Mouse (Mus musculus): ENCODE measurements around the gene Trmt10c. TPM values are rescaled to one million over a fixed set of nuclear protein-coding genes. Genes with fewer than 3 reads are reported as not detected.
A peak's percentile ranks its signal among the peaks of the same experiment; 100 is the strongest.

Trmt10c gene
- polyA plus RNA-seq (2015; fragmentation: Nextera tagmentation; extraction: Ambion mirVana): 13.0 and 16.0 TPM in 2 replicates

DNA sequence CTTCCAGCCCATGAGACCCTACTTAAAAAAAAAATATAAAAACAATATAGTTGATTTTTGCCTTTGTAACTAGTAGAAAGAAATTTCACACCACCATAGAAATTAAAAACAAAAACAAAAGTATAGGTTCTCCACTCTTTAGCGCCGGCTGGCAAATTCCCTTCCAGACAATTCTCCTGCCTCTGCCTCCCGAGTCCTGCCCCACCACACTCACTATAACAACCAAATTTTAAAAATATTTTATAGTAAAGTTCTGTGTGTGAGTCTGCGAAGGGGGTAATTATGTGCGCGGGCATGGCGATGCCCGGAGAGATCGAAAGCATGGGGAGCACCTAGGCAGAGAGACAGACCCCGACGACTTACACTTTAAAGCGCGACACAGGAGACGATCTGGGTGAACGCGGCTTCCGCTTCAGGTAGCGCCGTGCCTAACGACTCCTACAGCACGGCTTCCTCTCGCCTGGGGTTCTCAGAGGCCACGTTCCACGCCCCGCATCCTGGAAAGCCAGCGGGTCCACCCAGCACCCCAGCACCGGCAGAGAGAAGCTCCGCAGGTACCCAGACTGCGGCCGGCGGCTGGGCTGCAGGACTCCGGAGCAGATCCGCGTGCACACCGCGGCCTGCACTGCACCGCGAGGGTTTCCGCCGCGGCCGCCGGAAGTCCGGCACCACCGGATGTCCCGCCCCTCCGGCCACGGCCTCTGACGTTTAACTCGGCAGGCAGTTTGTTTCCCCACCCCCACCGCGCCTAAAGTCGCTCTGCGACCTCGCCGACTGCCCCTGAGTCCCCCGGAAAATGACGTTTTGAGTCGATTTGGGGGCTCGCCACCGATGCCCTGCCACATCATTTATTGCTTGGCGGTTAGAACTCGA, at the start of gene Trmt10c:
Trmt10c (minus strand) TSS at position 682 of the 873 bp plus-strand sequence.
- Histone ChIP-seq H3K9ac (replicated peaks; ENCODE audit: low read depth) (peak within 1 kb of the TSS; percentile 80), H3K4me2 (replicated peaks; ENCODE audit: low read depth, low read length) (peak within 1 kb of the TSS; percentile 62), H3K27me3 (replicated peaks; ENCODE audit: insufficient read depth, low read length) (no peaks in the 10 kb centered on the region), H3K9me3 (ENCODE audit: low read length) (no peaks in the 10 kb centered on the region), H3K4me3 (ENCODE audit: low read depth, low read length) (peak within 1 kb of the TSS; percentile 84), H3K4me1 (ENCODE audit: insufficient read depth, low read depth, low read length) (peaks cover 6% of the 10 kb centered on the region; the same call in 1 of the 2 replicates), H3K27ac (ENCODE audit: low read length) (peak within 1 kb of the TSS; percentile 92), H3K36me3 (ENCODE audit: insufficient read depth, low read length) (no peaks in the 10 kb centered on the region)
- ATAC-seq: peak; percentile 100
- no peak for TF ChIP-seq EP300 (IDR thresholded peaks at IDR 0.05)
- TF ChIP-seq CTCF (IDR thresholded peaks at IDR 0.05): no peak
- peak; percentile 96 for DNase-seq (ENCODE audit: low spot score)
- WGBS: under 1% methylated on average over 48 of the region's 63 CpGs

DNA sequence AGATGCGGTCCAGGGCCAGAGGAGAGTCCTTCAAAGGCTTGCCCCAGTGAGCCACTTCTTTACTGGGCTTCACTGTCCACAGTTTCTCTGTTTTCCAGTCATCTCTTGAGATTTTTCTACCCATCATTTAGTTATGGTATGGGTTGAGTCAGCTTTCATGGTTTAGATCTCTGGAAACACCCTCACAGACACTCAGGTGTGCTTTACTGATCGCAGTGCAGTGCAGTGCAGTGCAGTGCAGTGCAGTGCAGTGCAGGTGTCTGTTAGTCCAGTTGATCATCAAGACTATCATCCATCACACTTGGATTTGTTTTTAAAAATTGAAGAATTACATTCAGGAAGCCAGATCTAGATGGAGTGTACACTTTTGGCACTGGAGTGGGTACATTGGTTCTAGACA, 48.7 kb upstream of the Trmt10c start:
- TF ChIP-seq EP300 (IDR thresholded peaks at IDR 0.05): no peak
- no peak for TF ChIP-seq CTCF (IDR thresholded peaks at IDR 0.05)
- Histone ChIP-seq H3K4me2 (replicated peaks; ENCODE audit: low read depth, low read length) (no peak overlapping the region), H3K4me3 (ENCODE audit: low read depth, low read length) (no peak overlapping the region), H3K9me3 (ENCODE audit: low read length) (no peaks in the 10 kb centered on the region), H3K27me3 (replicated peaks; ENCODE audit: insufficient read depth, low read length) (no peaks in the 10 kb centered on the region), H3K9ac (replicated peaks; ENCODE audit: low read depth) (no peak overlapping the region), H3K27ac (ENCODE audit: low read length) (no peak overlapping the region), H3K4me1 (ENCODE audit: insufficient read depth, low read depth, low read length) (no peaks in the 10 kb centered on the region), H3K36me3 (ENCODE audit: insufficient read depth, low read length) (no peaks in the 10 kb centered on the region)
- 89% methylated on average over 2 of the region's 2 CpGs for WGBS
- no peak for DNase-seq (ENCODE audit: low spot score)
- ATAC-seq: no peak

DNA sequence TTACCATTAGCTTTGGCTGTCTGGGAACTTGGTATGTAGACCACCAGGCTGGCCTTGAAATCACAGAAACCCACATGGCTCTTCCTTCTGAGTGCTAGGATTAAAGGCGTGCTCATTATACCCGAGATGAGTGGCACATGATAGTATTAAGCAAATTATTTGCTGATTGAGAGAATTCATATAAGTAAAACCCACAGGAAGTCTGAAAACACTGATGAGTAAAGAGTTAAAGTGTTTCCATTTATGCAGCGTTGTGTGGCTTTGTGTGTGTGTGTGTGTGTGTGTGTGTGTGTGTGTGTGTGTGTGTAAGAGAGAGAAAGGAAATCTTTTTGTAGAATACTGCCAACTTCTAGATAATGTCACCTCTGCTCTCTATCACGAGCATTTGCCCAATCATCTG, 44.1 kb upstream of the Trmt10c start:
- no peak for ATAC-seq
- H3K4me2 ChIP-seq (replicated peaks; ENCODE audit: low read depth, low read length): no peak overlapping the region
- no peak overlapping the region for H3K4me3 ChIP-seq (ENCODE audit: low read depth, low read length)
- H3K4me1 ChIP-seq (ENCODE audit: insufficient read depth, low read depth, low read length): no peaks in the 10 kb centered on the region; the same call in 1 of the 2 replicates
- no peak for DNase-seq (ENCODE audit: low spot score)
- H3K9me3 ChIP-seq (ENCODE audit: low read length): no peaks in the 10 kb centered on the region
- no peak overlapping the region for H3K27ac ChIP-seq (ENCODE audit: low read length)
- no peaks in the 10 kb centered on the region for H3K36me3 ChIP-seq (ENCODE audit: insufficient read depth, low read length)
- no peak overlapping the region for H3K9ac ChIP-seq (replicated peaks; ENCODE audit: low read depth)
- no peak for TF ChIP-seq EP300 (IDR thresholded peaks at IDR 0.05)
- no peak for TF ChIP-seq CTCF (IDR thresholded peaks at IDR 0.05)
- no peaks in the 10 kb centered on the region for H3K27me3 ChIP-seq (replicated peaks; ENCODE audit: insufficient read depth, low read length)
- WGBS: 73% methylated on average over 4 of the region's 4 CpGs

DNA sequence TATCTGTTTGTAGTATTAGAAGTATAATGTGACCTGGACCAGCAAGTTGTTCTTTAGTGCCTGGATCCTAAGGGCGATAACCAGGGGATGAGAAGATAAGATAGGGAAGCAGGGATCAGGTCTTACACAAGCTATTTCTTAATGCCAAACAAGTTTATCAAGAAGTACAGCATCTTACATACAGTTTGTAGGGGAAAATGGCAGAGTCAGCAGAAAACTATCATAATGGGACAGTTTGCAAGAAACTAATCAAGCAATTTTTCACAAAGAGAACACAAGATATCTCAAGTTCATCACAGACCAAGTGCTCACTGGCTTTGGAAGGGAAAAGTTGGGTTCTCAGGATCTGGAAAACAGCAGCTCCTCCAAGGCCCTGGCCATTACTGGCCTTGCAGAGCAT, 41.8 kb upstream of the Trmt10c start:
- Histone ChIP-seq H3K4me1 (ENCODE audit: insufficient read depth, low read depth, low read length) (no peaks in the 10 kb centered on the region; the same call in 1 of the 2 replicates), H3K4me3 (ENCODE audit: low read depth, low read length) (no peak overlapping the region), H3K4me2 (replicated peaks; ENCODE audit: low read depth, low read length) (no peak overlapping the region), H3K36me3 (ENCODE audit: insufficient read depth, low read length) (no peaks in the 10 kb centered on the region), H3K27ac (ENCODE audit: low read length) (no peak overlapping the region), H3K9ac (replicated peaks; ENCODE audit: low read depth) (no peak overlapping the region), H3K9me3 (ENCODE audit: low read length) (no peaks in the 10 kb centered on the region), H3K27me3 (replicated peaks; ENCODE audit: insufficient read depth, low read length) (no peaks in the 10 kb centered on the region)
- TF ChIP-seq CTCF (IDR thresholded peaks at IDR 0.05): no peak
- no peak for TF ChIP-seq EP300 (IDR thresholded peaks at IDR 0.05)
- 89% methylated on average over 1 of the region's 1 CpGs for WGBS
- no peak for ATAC-seq
- no peak for DNase-seq (ENCODE audit: low spot score)

DNA sequence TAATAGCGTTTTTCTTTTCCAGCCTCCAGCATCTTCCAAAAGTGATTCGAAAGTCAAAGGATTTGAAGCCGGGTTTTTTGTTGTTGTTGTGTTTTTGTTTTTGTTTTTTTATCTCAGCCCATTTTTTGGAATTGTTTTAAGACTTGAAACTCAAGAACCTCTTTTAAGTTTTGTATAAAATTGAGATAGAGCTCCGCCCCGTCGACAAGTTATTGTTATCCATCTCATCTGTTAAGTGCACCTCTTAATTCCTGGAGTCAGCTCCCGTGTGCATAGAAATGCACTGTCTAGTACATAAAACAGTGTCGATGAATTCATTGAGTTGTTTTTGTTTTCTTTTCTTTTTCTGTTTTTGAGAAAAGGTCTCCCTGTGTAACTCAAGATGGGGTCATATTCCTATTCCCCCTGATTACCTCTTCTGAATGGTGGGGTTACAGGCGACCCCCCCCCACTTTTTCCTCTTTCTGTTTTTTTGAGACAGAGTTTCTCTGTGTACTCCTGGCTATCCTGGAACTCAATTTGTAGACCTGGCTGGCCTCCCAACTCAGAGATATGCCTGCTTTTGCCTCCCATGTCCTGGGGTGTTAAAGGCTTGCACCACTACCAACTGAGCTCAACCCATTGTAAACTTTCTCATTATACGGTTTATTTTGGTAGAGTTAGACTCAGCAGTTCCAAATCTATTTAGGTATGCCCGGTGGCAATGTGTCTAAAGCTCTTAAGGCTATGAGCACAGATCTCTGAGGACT, 38.7 kb upstream of the Trmt10c start:
- peak overlapping the region; percentile 77 for H3K4me3 ChIP-seq (ENCODE audit: low read depth, low read length)

More for the DNA sequence above, 38.7 kb upstream of the Trmt10c start:
- DNase-seq (ENCODE audit: low spot score) (no peak), ATAC-seq (no peak)
- Histone ChIP-seq H3K4me1 (ENCODE audit: insufficient read depth, low read depth, low read length) (no peaks in the 10 kb centered on the region; the same call in 1 of the 2 replicates), H3K27me3 (replicated peaks; ENCODE audit: insufficient read depth, low read length) (no peaks in the 10 kb centered on the region), H3K36me3 (ENCODE audit: insufficient read depth, low read length) (no peaks in the 10 kb centered on the region), H3K4me2 (replicated peaks; ENCODE audit: low read depth, low read length) (peak overlapping the region; percentile 58), H3K9ac (replicated peaks; ENCODE audit: low read depth) (peak overlapping the region; percentile 74), H3K9me3 (ENCODE audit: low read length) (no peaks in the 10 kb centered on the region), H3K27ac (ENCODE audit: low read length) (peak overlapping the region; percentile 87)
- WGBS: 10% methylated on average over 11 of the region's 11 CpGs
- TF ChIP-seq CTCF (IDR thresholded peaks at IDR 0.05): no peak
- TF ChIP-seq EP300 (IDR thresholded peaks at IDR 0.05): no peak
